Comparison of ENCODE assay signal across 18 mouse cellular contexts in genomic region chr6:141632935-141633334, GRCm38 (mm10). TPM values are rescaled to one million over a fixed set of nuclear protein-coding genes. Genes with fewer than 3 reads are reported as not detected.
DNase-seq lines count a peak whose midpoint lies in the region; ATAC-seq lines count a peak whose summit lies in the region.
"Had no signal": no experiment of that assay in that cellular context is flagged by ENCODE, and none has a peak within 500 bp of the region (broad histone marks: within the 10 kb centered on the region; RNA-seq: fewer than 3 reads in every experiment).

No protein-coding gene starts in this region.

- H3K27me3 ChIP-seq in kidney, embryonic 14.5 days (ENCODE audit: control insufficient read depth, insufficient read depth, low read length), result no peaks in the 10 kb centered on the region
- H3K27me3 ChIP-seq: heart, embryonic 15.5 days; limb, embryonic 15.5 days had no signal

- H3K27ac ChIP-seq in kidney, embryonic 14.5 days (ENCODE audit: low read depth, low read length), result no peak overlapping the region
- H3K27ac ChIP-seq: heart, embryonic 15.5 days; layer of hippocampus, adult 2 months; limb, embryonic 15.5 days; midbrain, embryonic 10.5 days had no signal

- H3K9ac ChIP-seq in kidney, embryonic 14.5 days (ENCODE audit: low read depth, low read length), result no peak overlapping the region
- H3K9ac ChIP-seq: heart, embryonic 15.5 days; limb, embryonic 15.5 days had no signal

- H3K4me3 ChIP-seq in kidney, embryonic 14.5 days (ENCODE audit: low read length), result no peak overlapping the region
- H3K4me3 ChIP-seq: heart, embryonic 15.5 days; layer of hippocampus, adult 2 months; limb, embryonic 15.5 days; midbrain, embryonic 10.5 days; myocyte had no signal

- no peaks in the 10 kb centered on the region for H3K9me3 ChIP-seq in kidney, embryonic 14.5 days (ENCODE audit: control insufficient read depth, low read length)
- H3K9me3 ChIP-seq: heart, embryonic 15.5 days; limb, embryonic 15.5 days; midbrain, embryonic 10.5 days had no signal

- peak; percentile 66 to 80 for DNase-seq in cerebellum, postnatal 14 days
- no peak for DNase-seq in cerebellum, adult 11-12 months
- peak; percentile 21 for DNase-seq in kidney, adult 18-20 months
- peak; percentile 40 for DNase-seq in testis, postnatal 10 days (ENCODE audit: low spot score)
- DNase-seq in testis, postnatal 14 days (ENCODE audit: low spot score), result no peak
- DNase-seq in ovary, postnatal 36 days (ENCODE audit: low spot score), result peak; percentile 19
- DNase-seq in embryo, embryonic 10 days (ENCODE audit: low spot score), result no peak
- DNase-seq: embryo, embryonic 11 days; lung, postnatal 14 days had no signal

- no peak for ATAC-seq in kidney, embryonic 14.5 days (ENCODE audit: low FRiP score, low TSS enrichment)
- ATAC-seq: hindbrain, embryonic 16.5 days had no signal

- H3K4me1 ChIP-seq in kidney, embryonic 14.5 days (ENCODE audit: control insufficient read depth, insufficient read depth, low read length), result no peaks in the 10 kb centered on the region
- H3K4me1 ChIP-seq: heart, embryonic 15.5 days; limb, embryonic 15.5 days; midbrain, embryonic 10.5 days had no signal

- no peak overlapping the region for H3K4me2 ChIP-seq in kidney, embryonic 14.5 days (replicated peaks; ENCODE audit: low read depth, low read length)
- H3K4me2 ChIP-seq: heart, embryonic 15.5 days; limb, embryonic 15.5 days had no signal

- 84% methylated on average over 6 of the region's 6 CpGs for WGBS in kidney, embryonic 14.5 days

- H3K36me3 ChIP-seq in kidney, embryonic 14.5 days (ENCODE audit: control insufficient read depth, insufficient read depth, low read length), result no peaks in the 10 kb centered on the region
- H3K36me3 ChIP-seq: G1E; heart, embryonic 15.5 days; limb, embryonic 15.5 days; midbrain, embryonic 10.5 days had no signal

RNA-seq across cellular contexts. Expression of gene Slco1b2, which starts 3.6 kb away (rescaled TPM):
- polyA plus RNA-seq in kidney, embryonic 14.5 days (2014; fragmentation: Nextera tagmentation; extraction: Ambion mirVana), result not detected in 2 replicates
- polyA plus RNA-seq: G1E; gonadal fat pad, adult 2 months; heart, embryonic 15.5 days; hindbrain, embryonic 16.5 days; limb, embryonic 15.5 days; midbrain, embryonic 10.5 days; myocyte had no signal

Comparison
In these comparisons a context has a peak if more than half of its experiments do, and no peak if none do; other contexts are left out.
1. DNase-seq: peak in cerebellum, postnatal 14 days (2 of 2), kidney, adult 18-20 months (single experiment), testis, postnatal 10 days (single experiment) and ovary, postnatal 36 days (single experiment); none in cerebellum, adult 11-12 months (single experiment), testis, postnatal 14 days (single experiment) and embryo, embryonic 10 days (single experiment).